Mouse (Mus musculus): ENCODE data around the gene Il31ra. TPM values are rescaled to one million over a fixed set of nuclear protein-coding genes. Genes with fewer than 3 reads are reported as not detected.

The Il31ra gene
- polyA plus RNA-seq, 1 experiment from 2014 or later: not detected

DNA sequence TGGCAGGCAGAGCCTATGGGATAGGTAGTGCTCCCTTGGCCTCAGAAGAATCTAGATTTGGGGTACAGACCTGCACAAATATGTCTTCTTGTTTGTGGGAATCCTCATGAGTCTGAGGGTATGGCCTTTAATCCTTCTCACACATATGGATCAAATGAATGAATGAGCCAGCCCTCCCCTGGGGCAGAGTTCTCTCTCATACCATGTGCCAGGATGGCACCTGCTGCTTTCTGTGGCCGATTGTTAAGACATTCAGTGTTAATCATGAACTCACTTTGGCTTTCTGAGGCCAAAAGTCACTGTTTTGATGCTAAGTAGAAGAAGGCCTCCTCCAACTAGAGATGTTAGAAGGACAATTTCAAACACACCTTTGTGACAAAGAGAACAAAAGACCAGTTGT lies 67.0 kb downstream of the Il31ra start:
- H3K36me3 ChIP-seq (ENCODE audit: control insufficient read depth, insufficient read depth, low read length): no peaks in the 10 kb centered on the region
- DNase-seq (no peak), ATAC-seq (ENCODE audit: low FRiP score, low TSS enrichment) (no peak)
- no peaks in the 10 kb centered on the region for H3K27me3 ChIP-seq (ENCODE audit: control insufficient read depth, insufficient read depth, low read length)
- 56% methylated on average over 1 of the region's 1 CpGs for WGBS
- no peaks in the 10 kb centered on the region for H3K9me3 ChIP-seq (ENCODE audit: control insufficient read depth, low read length)
- no peak overlapping the region for H3K27ac ChIP-seq (replicated peaks; ENCODE audit: low read depth, low read length)
- H3K4me2 ChIP-seq (ENCODE audit: low read length): no peak overlapping the region
- H3K4me3 ChIP-seq (replicated peaks; ENCODE audit: low read depth, low read length): no peak overlapping the region
- no peaks in the 10 kb centered on the region for H3K4me1 ChIP-seq (ENCODE audit: control insufficient read depth, insufficient read depth, low read length)
- no peak overlapping the region for H3K9ac ChIP-seq (replicated peaks; ENCODE audit: low read length)

GRCm38 (mm10) chr13:112523346-112523970 lies 70.7 kb downstream of the Il31ra start:
- no peaks in the 10 kb centered on the region for H3K36me3 ChIP-seq (ENCODE audit: control insufficient read depth, insufficient read depth, low read length)
- DNase-seq (no peak), ATAC-seq (ENCODE audit: low FRiP score, low TSS enrichment) (no peak)
- H3K4me1 ChIP-seq (ENCODE audit: control insufficient read depth, insufficient read depth, low read length): no peaks in the 10 kb centered on the region
- H3K27ac ChIP-seq (replicated peaks; ENCODE audit: low read depth, low read length): no peak overlapping the region
- no peaks in the 10 kb centered on the region for H3K27me3 ChIP-seq (ENCODE audit: control insufficient read depth, insufficient read depth, low read length)
- WGBS: 94% methylated on average over 10 of the region's 10 CpGs
- H3K9ac ChIP-seq (replicated peaks; ENCODE audit: low read length): no peak overlapping the region
- no peak overlapping the region for H3K4me3 ChIP-seq (replicated peaks; ENCODE audit: low read depth, low read length)
- no peaks in the 10 kb centered on the region for H3K9me3 ChIP-seq (ENCODE audit: control insufficient read depth, low read length)
- no peak overlapping the region for H3K4me2 ChIP-seq (ENCODE audit: low read length)

DNA sequence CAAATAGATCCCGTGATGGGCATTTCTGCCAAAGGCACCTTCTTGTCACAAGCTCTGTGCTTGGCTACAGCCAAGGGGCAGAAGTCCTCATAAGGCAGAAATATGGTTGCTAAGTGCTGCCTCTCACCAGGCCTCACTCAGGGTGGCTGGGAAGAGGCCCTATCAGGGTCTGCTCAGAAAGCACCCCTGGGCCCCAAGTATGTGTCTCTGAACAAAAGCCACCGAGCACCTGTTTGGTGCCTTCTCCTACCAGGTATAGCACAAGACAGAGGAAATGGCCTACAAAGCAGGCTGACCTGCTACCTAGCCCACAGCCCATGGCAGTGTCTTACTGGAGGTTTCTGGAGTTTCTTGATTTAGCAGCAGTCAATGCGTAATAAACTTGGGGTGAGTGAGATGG lies 71.3 kb downstream of the Il31ra start:
- no peaks in the 10 kb centered on the region for H3K9me3 ChIP-seq (ENCODE audit: control insufficient read depth, low read length)
- H3K4me3 ChIP-seq (replicated peaks; ENCODE audit: low read depth, low read length): no peak overlapping the region
- no peak overlapping the region for H3K4me2 ChIP-seq (ENCODE audit: low read length)
- H3K27ac ChIP-seq (replicated peaks; ENCODE audit: low read depth, low read length): no peak overlapping the region
- WGBS: 83% methylated on average over 3 of the region's 3 CpGs
- ATAC-seq (ENCODE audit: low FRiP score, low TSS enrichment) (no peak), DNase-seq (no peak)
- no peak overlapping the region for H3K9ac ChIP-seq (replicated peaks; ENCODE audit: low read length)
- H3K4me1 ChIP-seq (ENCODE audit: control insufficient read depth, insufficient read depth, low read length): no peaks in the 10 kb centered on the region
- H3K27me3 ChIP-seq (ENCODE audit: control insufficient read depth, insufficient read depth, low read length): no peaks in the 10 kb centered on the region
- no peaks in the 10 kb centered on the region for H3K36me3 ChIP-seq (ENCODE audit: control insufficient read depth, insufficient read depth, low read length)

DNA sequence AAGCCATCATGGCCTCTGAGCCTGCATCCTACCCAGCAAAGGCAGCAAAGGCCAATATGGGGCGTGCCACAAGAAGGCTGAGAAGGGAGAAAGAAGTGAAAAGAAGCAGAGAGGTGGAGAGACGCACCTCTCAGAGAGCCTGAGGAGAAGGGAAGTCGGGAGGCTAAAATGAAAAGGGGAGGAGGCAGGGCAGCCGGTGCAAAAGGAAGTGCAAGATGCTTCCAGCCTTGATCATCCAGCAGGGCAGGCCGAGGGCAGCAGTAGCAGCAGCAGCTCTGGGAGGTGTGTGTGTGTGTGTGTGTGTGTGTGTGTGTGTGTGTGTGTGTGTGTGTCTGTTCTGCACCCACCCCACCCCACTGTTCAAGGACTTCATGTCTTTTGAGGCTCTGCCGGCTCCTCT lies 71.9 kb downstream of the Il31ra start:
- no peaks in the 10 kb centered on the region for H3K9me3 ChIP-seq (ENCODE audit: control insufficient read depth, low read length)
- DNase-seq (no peak), ATAC-seq (ENCODE audit: low FRiP score, low TSS enrichment) (no peak)
- no peak overlapping the region for H3K27ac ChIP-seq (replicated peaks; ENCODE audit: low read depth, low read length)
- 64% methylated on average over 6 of the region's 6 CpGs for WGBS
- no peaks in the 10 kb centered on the region for H3K36me3 ChIP-seq (ENCODE audit: control insufficient read depth, insufficient read depth, low read length)
- no peak overlapping the region for H3K4me2 ChIP-seq (ENCODE audit: low read length)
- no peaks in the 10 kb centered on the region for H3K27me3 ChIP-seq (ENCODE audit: control insufficient read depth, insufficient read depth, low read length)
- no peaks in the 10 kb centered on the region for H3K4me1 ChIP-seq (ENCODE audit: control insufficient read depth, insufficient read depth, low read length)
- H3K4me3 ChIP-seq (replicated peaks; ENCODE audit: low read depth, low read length): no peak overlapping the region
- H3K9ac ChIP-seq (replicated peaks; ENCODE audit: low read length): no peak overlapping the region

DNA sequence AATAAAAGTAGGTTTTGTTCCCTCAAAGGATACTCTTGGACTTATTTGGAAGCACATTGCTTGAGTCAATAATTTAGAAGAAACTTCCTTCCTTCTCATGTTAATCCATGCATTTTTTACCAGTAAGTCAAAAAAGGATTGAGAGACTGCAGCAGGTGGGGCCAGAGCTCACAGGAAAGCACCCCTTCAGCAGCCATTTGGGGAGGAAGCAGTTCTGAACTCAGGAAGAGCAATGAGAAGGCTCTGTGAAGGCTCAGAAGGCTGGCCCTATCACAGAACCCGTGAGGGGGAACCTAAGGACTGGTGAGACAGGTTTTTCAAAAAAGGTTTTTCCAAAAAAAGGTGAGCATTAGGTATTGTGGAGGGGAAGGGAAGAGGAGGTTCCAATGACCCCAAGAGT lies 79.6 kb downstream of the Il31ra start:
- Histone ChIP-seq H3K4me3 (replicated peaks; ENCODE audit: low read depth, low read length) (no peak overlapping the region), H3K27ac (replicated peaks; ENCODE audit: low read depth, low read length) (no peak overlapping the region), H3K9me3 (ENCODE audit: control insufficient read depth, low read length) (no peaks in the 10 kb centered on the region), H3K27me3 (ENCODE audit: control insufficient read depth, insufficient read depth, low read length) (no peaks in the 10 kb centered on the region), H3K4me1 (ENCODE audit: control insufficient read depth, insufficient read depth, low read length) (no peaks in the 10 kb centered on the region), H3K9ac (replicated peaks; ENCODE audit: low read length) (no peak overlapping the region), H3K4me2 (ENCODE audit: low read length) (no peak overlapping the region), H3K36me3 (ENCODE audit: control insufficient read depth, insufficient read depth, low read length) (no peaks in the 10 kb centered on the region)
- no peak for ATAC-seq (ENCODE audit: low FRiP score, low TSS enrichment)
- WGBS: 75% methylated on average over 1 of the region's 1 CpGs
- no peak for DNase-seq

DNA sequence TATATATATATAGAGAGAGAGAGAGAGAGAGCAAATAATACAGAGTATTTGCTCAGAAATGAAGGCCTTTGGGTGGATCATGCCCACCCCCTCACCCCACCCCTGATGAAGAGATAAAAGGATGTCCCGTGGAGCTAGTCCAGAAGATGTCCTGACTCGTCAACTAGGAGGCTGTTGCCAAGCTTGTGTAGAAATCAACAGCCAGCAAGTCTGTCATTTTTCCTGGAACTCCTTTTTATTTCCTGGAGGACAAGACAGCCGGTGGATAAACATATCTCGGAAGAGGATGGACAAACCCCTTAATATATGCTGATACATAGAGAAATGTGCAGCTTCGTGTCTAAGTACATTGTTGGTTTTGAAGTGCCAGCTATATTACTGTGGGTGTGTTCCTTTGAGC lies 81.3 kb downstream of the Il31ra start:
- WGBS: 91% methylated on average over 5 of the region's 5 CpGs
- H3K27ac ChIP-seq (replicated peaks; ENCODE audit: low read depth, low read length): no peak overlapping the region
- no peak for ATAC-seq (ENCODE audit: low FRiP score, low TSS enrichment)

DNA sequence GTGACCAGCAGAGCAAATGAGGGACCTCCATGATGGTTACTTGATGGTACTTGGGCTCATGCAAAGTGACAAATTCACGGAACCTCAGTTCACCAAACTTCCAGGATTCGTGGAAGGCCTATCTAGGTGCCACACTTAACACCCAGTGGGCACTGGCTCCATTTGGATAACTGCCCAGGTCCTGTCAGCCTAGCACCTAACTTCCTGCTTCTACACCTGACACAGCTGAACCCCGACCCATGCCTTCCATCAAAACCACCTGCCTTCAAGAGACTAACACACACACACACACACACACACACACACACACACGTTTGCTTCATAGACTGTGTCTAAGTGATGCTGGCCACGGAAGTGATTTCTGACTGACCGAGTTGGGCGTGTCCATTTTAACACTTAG lies 82.3 kb downstream of the Il31ra start:
- H3K27ac ChIP-seq (replicated peaks; ENCODE audit: low read depth, low read length): no peak overlapping the region
- no peaks in the 10 kb centered on the region for H3K27me3 ChIP-seq (ENCODE audit: control insufficient read depth, insufficient read depth, low read length)
- H3K4me3 ChIP-seq (replicated peaks; ENCODE audit: low read depth, low read length): no peak overlapping the region
- no peak overlapping the region for H3K9ac ChIP-seq (replicated peaks; ENCODE audit: low read length)
- DNase-seq (no peak), ATAC-seq (ENCODE audit: low FRiP score, low TSS enrichment) (no peak)
- H3K4me2 ChIP-seq (ENCODE audit: low read length): no peak overlapping the region
- WGBS: 93% methylated on average over 7 of the region's 7 CpGs
- H3K36me3 ChIP-seq (ENCODE audit: control insufficient read depth, insufficient read depth, low read length): peaks cover 9% of the 10 kb centered on the region; the same call in 1 of the 2 replicates
- H3K9me3 ChIP-seq (ENCODE audit: control insufficient read depth, low read length): no peaks in the 10 kb centered on the region
- H3K4me1 ChIP-seq (ENCODE audit: control insufficient read depth, insufficient read depth, low read length): no peaks in the 10 kb centered on the region

More for the DNA sequence above, 81.3 kb downstream of the Il31ra start:
- Histone ChIP-seq H3K4me3 (replicated peaks; ENCODE audit: low read depth, low read length) (no peak overlapping the region), H3K27me3 (ENCODE audit: control insufficient read depth, insufficient read depth, low read length) (no peaks in the 10 kb centered on the region), H3K4me1 (ENCODE audit: control insufficient read depth, insufficient read depth, low read length) (no peaks in the 10 kb centered on the region), H3K9ac (replicated peaks; ENCODE audit: low read length) (no peak overlapping the region), H3K4me2 (ENCODE audit: low read length) (no peak overlapping the region), H3K9me3 (ENCODE audit: control insufficient read depth, low read length) (no peaks in the 10 kb centered on the region), H3K36me3 (ENCODE audit: control insufficient read depth, insufficient read depth, low read length) (peaks cover 1% of the 10 kb centered on the region; the same call in 1 of the 2 replicates)
- no peak for DNase-seq

DNA sequence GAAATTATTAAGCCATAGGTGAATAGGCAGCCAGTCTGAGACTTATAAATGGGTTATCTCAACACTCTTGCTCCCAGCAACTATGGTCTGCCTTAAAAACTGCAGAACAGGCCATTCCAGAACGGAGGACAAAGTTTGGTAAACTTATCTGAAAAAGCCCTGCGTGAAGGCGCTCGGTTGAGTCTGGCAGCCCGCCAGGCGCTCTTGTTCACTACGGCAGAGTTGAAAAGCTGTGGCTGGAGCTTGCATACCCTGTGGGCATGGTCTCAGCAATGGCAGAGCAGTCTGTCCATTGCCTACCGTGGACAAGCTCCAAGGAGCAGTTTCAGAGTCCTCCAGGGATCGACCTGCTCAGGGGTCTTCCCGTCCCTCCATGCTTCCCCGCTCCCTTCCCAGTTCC lies 82.9 kb downstream of the Il31ra start:
- DNase-seq: peak; percentile 27
- no peak for ATAC-seq (ENCODE audit: low FRiP score, low TSS enrichment)
- Histone ChIP-seq H3K9me3 (ENCODE audit: control insufficient read depth, low read length) (no peaks in the 10 kb centered on the region), H3K4me2 (ENCODE audit: low read length) (no peak overlapping the region), H3K4me1 (ENCODE audit: control insufficient read depth, insufficient read depth, low read length) (no peaks in the 10 kb centered on the region), H3K36me3 (ENCODE audit: control insufficient read depth, insufficient read depth, low read length) (peaks cover 14% of the 10 kb centered on the region; the same call in 1 of the 2 replicates), H3K27ac (replicated peaks; ENCODE audit: low read depth, low read length) (no peak overlapping the region), H3K4me3 (replicated peaks; ENCODE audit: low read depth, low read length) (no peak overlapping the region), H3K9ac (replicated peaks; ENCODE audit: low read length) (no peak overlapping the region), H3K27me3 (ENCODE audit: control insufficient read depth, insufficient read depth, low read length) (no peaks in the 10 kb centered on the region)
- WGBS: 81% methylated on average over 11 of the region's 11 CpGs

GRCm38 (mm10) chr13:112510437-112511212 lies 83.5 kb downstream of the Il31ra start:
- WGBS: 92% methylated on average over 19 of the region's 19 CpGs
- Histone ChIP-seq H3K4me2 (ENCODE audit: low read length) (no peak overlapping the region), H3K4me3 (replicated peaks; ENCODE audit: low read depth, low read length) (no peak overlapping the region), H3K27ac (replicated peaks; ENCODE audit: low read depth, low read length) (no peak overlapping the region), H3K4me1 (ENCODE audit: control insufficient read depth, insufficient read depth, low read length) (no peaks in the 10 kb centered on the region), H3K9me3 (ENCODE audit: control insufficient read depth, low read length) (no peaks in the 10 kb centered on the region), H3K27me3 (ENCODE audit: control insufficient read depth, insufficient read depth, low read length) (no peaks in the 10 kb centered on the region), H3K9ac (replicated peaks; ENCODE audit: low read length) (no peak overlapping the region), H3K36me3 (ENCODE audit: control insufficient read depth, insufficient read depth, low read length) (peaks cover 21% of the 10 kb centered on the region; the same call in 1 of the 2 replicates)
- DNase-seq (no peak), ATAC-seq (ENCODE audit: low FRiP score, low TSS enrichment) (no peak)
